Mouse (Mus musculus) heart, postnatal 0 days (tissue): ENCODE results near the gene Spred2. TPM values are rescaled to one million over a fixed set of nuclear protein-coding genes. Genes with fewer than 3 reads are reported as not detected.

Experiments
- ATAC-seq: fragments of 200-750 bp; cut with Nextera tagmentation; 2 replicates; pipeline ENCODE4 v1.8.0; 2017; ENCODE audit warnings: low read depth, moderate number of reproducible peaks, moderate library complexity; ENCODE audit not compliant: insufficient read depth
- DNase-seq: peaks from one replicate; pipeline ENCODE4 v3.0.0-alpha.2; 2016; ENCODE audit warnings: low spot score
- H3K27ac ChIP-seq: fragments of 300-500 bp; sonication (generic); 2 replicates; pipeline ENCODE4 v1.5.1; 2014; ENCODE audit warnings: low read depth, mild to moderate bottlenecking
- H3K27me3 ChIP-seq: fragments of 300-500 bp; sonication (generic); 2 replicates; pipeline ENCODE4 v1.6.1; 2014; ENCODE audit warnings: low read length, mixed read lengths; ENCODE audit not compliant: control insufficient read depth, insufficient read depth
- H3K36me3 ChIP-seq: fragments of 300-500 bp; sonication (generic); replicated peaks from 2 replicates; pipeline ENCODE4 v1.6.1; 2014; ENCODE audit warnings: low read length, mixed read lengths; ENCODE audit not compliant: control insufficient read depth, insufficient read depth
- H3K4me1 ChIP-seq: fragments of 300-500 bp; sonication (generic); 2 replicates; pipeline ENCODE4 v1.6.1; 2014; ENCODE audit warnings: antibody characterized with exemption; ENCODE audit not compliant: control insufficient read depth, insufficient read depth
- H3K4me2 ChIP-seq: fragments of 300-500 bp; sonication (generic); 2 replicates; pipeline ENCODE4 v1.6.1; 2014; ENCODE audit warnings: low read depth, mild to moderate bottlenecking, low read length, moderate library complexity
- H3K4me3 ChIP-seq: fragments of 300-500 bp; sonication (generic); 2 replicates; pipeline ENCODE4 v1.5.1; 2014; ENCODE audit warnings: low read depth, low read length
- H3K9ac ChIP-seq: fragments of 300-500 bp; sonication (generic); replicated peaks from 2 replicates; pipeline ENCODE4 v1.6.1; 2014; ENCODE audit warnings: low read depth, low read length, mixed read lengths
- H3K9me3 ChIP-seq: fragments of 300-500 bp; sonication (generic); replicated peaks from 2 replicates; pipeline ENCODE4 v1.6.1; 2016; ENCODE audit warnings: low read length; ENCODE audit not compliant: control insufficient read depth
- CTCF ChIP-seq: IDR thresholded peaks from 2 replicates; pipeline ENCODE4 v1.5.1; 2016; ENCODE audit warnings: antibody characterized with exemption, control low read depth, low read depth
- EP300 ChIP-seq: IDR thresholded peaks from 2 replicates; pipeline ENCODE4 v1.6.1; 2016; ENCODE audit warnings: antibody characterized with exemption, low read depth
- WGBS: fragments of 180-500 bp; shearing (Covaris S2); extraction: QIAGEN DNeasy Blood & Tissue Kit; methylation state at CpG from one replicate; pipeline ENCODE4 v1.1.7; 2014; 5-methylcytosine and 5-hydroxymethylcytosine counted together
- polyA plus RNA-seq: library from polyadenylated mRNA; unstranded; fragments of >200 nt; fragmentation: Nextera tagmentation; extraction: Ambion mirVana; gene quantifications from 2 replicates; pipeline ENCODE4 v1.2.1, GENCODE M21; 2015
- total RNA-seq: library from RNA; depleted of rRNA; stranded (reverse); fragments of >200 nt; gene quantifications from 2 replicates; pipeline ENCODE4 v1.2.3, GENCODE M21; 2014; ENCODE audit warnings: low replicate concordance

Spred2 gene
- total and polyA plus RNA-seq, 2 experiments from 2014 or later = 3.2 to 8.2 TPM

- Histone ChIP-seq H3K9ac (no peak overlapping the region), H3K27me3 (no peaks in the 10 kb centered on the region), H3K36me3 (no peaks in the 10 kb centered on the region), H3K4me1 (peaks cover 43% of the 10 kb centered on the region), H3K4me2 (no peak overlapping the region), H3K9me3 (no peaks in the 10 kb centered on the region), H3K27ac (peak overlapping the region; percentile 1; the same call in 1 of the 2 replicates), H3K4me3 (no peak overlapping the region)
- 91% methylated on average over 13 of the region's 13 CpGs for WGBS
- DNase-seq = no peak
- ATAC-seq = no peak
- TF ChIP-seq CTCF = no peak
- no peak for TF ChIP-seq EP300
Observed at GRCm38 (mm10) chr11:19989141-19989910, 65.2 kb downstream of the Spred2 start.

- no peak overlapping the region for H3K4me2 ChIP-seq
- 53% methylated on average over 2 of the region's 2 CpGs for WGBS
- no peak overlapping the region for H3K4me3 ChIP-seq
- no peaks in the 10 kb centered on the region for H3K9me3 ChIP-seq
- H3K36me3 ChIP-seq = no peaks in the 10 kb centered on the region
- H3K27ac ChIP-seq = no peak overlapping the region
- no peak overlapping the region for H3K9ac ChIP-seq
- peaks cover 32% of the 10 kb centered on the region for H3K4me1 ChIP-seq
- DNase-seq (no peak), ATAC-seq (no peak)
- no peak for TF ChIP-seq EP300
- no peak for TF ChIP-seq CTCF
- H3K27me3 ChIP-seq = no peaks in the 10 kb centered on the region
Observed at GRCm38 (mm10) chr11:19990731-19991130, 66.6 kb downstream of the Spred2 start.

- H3K4me1 ChIP-seq = peaks cover 25% of the 10 kb centered on the region
- no peaks in the 10 kb centered on the region for H3K36me3 ChIP-seq
- H3K4me2 ChIP-seq = no peak overlapping the region
- ATAC-seq = no peak
- no peak for TF ChIP-seq CTCF
- no peak for TF ChIP-seq EP300
- no peaks in the 10 kb centered on the region for H3K27me3 ChIP-seq
- no peak overlapping the region for H3K9ac ChIP-seq
- DNase-seq = no peak
- 72% methylated on average over 12 of the region's 12 CpGs for WGBS
- H3K4me3 ChIP-seq = no peak overlapping the region
- peak overlapping the region; percentile 13; the same call in 1 of the 2 replicates for H3K27ac ChIP-seq
- H3K9me3 ChIP-seq = no peaks in the 10 kb centered on the region
Observed at GRCm38 (mm10) chr11:19991303-19991976, 67.3 kb downstream of the Spred2 start.

GRCm38 (mm10) chr11:19992341-19993281, 68.4 kb downstream of the Spred2 start:
- H3K4me2 ChIP-seq = no peak overlapping the region
- no peak for DNase-seq
- WGBS = 66% methylated on average over 13 of the region's 15 CpGs
- TF ChIP-seq EP300 (no peak), CTCF (no peak)
- no peaks in the 10 kb centered on the region for H3K9me3 ChIP-seq
- H3K9ac ChIP-seq = no peak overlapping the region
- ATAC-seq = no peak
- peaks cover 13% of the 10 kb centered on the region; the same call in 1 of the 2 replicates for H3K4me1 ChIP-seq
- H3K4me3 ChIP-seq = no peak overlapping the region
- H3K27me3 ChIP-seq = no peaks in the 10 kb centered on the region
- no peak overlapping the region for H3K27ac ChIP-seq
- H3K36me3 ChIP-seq = no peaks in the 10 kb centered on the region

- no peak overlapping the region for H3K4me3 ChIP-seq
- H3K9me3 ChIP-seq = no peaks in the 10 kb centered on the region
- WGBS = 22% methylated on average over 1 of the region's 1 CpGs
- no peak overlapping the region for H3K27ac ChIP-seq
- 0 out of 2 replicates have a peak, but pooled peaks cover 5% of the 10 kb centered on the region for H3K36me3 ChIP-seq
- DNase-seq (no peak), ATAC-seq (no peak)
- TF ChIP-seq CTCF (no peak), EP300 (no peak)
- peaks cover 9% of the 10 kb centered on the region; the same call in 1 of the 2 replicates for H3K4me1 ChIP-seq
- H3K27me3 ChIP-seq = no peaks in the 10 kb centered on the region
- H3K4me2 ChIP-seq = no peak overlapping the region
- no peak overlapping the region for H3K9ac ChIP-seq
Observed at GRCm38 (mm10) chr11:19993753-19994152, 69.6 kb downstream of the Spred2 start.
